11 mouse cellular contexts compared by ENCODE assay signal in the genomic region with DNA sequence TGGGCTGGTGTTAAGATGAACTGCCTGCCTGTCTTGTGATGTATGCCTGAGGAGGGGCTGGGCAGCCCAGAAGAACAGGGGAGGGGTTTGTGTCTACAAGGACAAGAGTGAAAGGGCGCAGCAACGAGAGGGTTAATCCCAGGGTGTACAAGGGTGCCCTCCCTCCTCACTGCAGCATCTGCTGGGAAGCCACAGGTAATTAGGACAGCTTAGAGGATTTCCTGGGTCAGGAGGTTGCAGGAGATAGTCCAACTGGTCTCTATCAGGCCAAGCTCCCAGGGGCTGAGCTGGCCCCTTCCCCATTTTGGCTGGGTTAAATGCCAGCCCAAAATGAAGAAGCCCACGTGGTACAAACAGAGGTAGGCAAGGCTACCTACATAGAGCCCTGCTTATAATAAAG.
"Had no signal": no experiment of that assay in that cellular context is flagged by ENCODE, and none has a peak within 500 bp of the region (broad histone marks: within the 10 kb centered on the region; RNA-seq: fewer than 3 reads in every experiment).

No protein-coding gene starts in this region.

- DNase-seq: right cerebral cortex, adult 18-20 months; right cerebral cortex, postnatal 14 days; right cerebral cortex, postnatal 25 days; right cerebral cortex, postnatal 4 days; spleen, adult 18-20 months; thymus, adult 18-20 months; thymus, adult 2 months; thymus, postnatal 14 days; thymus, postnatal 25 days; thymus, postnatal 36 days; thymus, postnatal 4 days had no signal
